Comparison of ENCODE assay signal across 8 mouse cellular contexts in genomic region chr9:75719952-75720687, GRCm38 (mm10). TPM values are rescaled to one million over a fixed set of nuclear protein-coding genes. Genes with fewer than 3 reads are reported as not detected.
DNase-seq lines count a peak whose midpoint lies in the region; ATAC-seq and TF ChIP-seq lines count a peak whose summit lies in the region.

No protein-coding gene starts in this region.

- no peak overlapping the region for H3K4me3 ChIP-seq in cortical plate, adult 2 months (ENCODE audit: insufficient read depth, low read length)
- no peak overlapping the region for H3K4me3 ChIP-seq in limb, embryonic 13.5 days
- no peak overlapping the region for H3K4me3 ChIP-seq in testis, adult 2 months (ENCODE audit: control insufficient read depth, low read depth, low read length)

- no peaks in the 10 kb centered on the region for H3K36me3 ChIP-seq in limb, embryonic 13.5 days
- no peaks in the 10 kb centered on the region for H3K36me3 ChIP-seq in testis, adult 2 months (ENCODE audit: control insufficient read depth, insufficient read depth, low read length)

- 39% methylated on average over 11 of the region's 11 CpGs for WGBS in limb, embryonic 13.5 days

- peak; percentile 81 for ATAC-seq in limb, embryonic 13.5 days (ENCODE audit: low FRiP score, low read depth)

- H3K4me1 ChIP-seq in cortical plate, adult 2 months (ENCODE audit: control insufficient read depth, insufficient read depth, low read length), result no peaks in the 10 kb centered on the region
- H3K4me1 ChIP-seq in limb, embryonic 13.5 days, result no peaks in the 10 kb centered on the region
- no peaks in the 10 kb centered on the region for H3K4me1 ChIP-seq in testis, adult 2 months (ENCODE audit: control insufficient read depth, insufficient read depth, low read length)

- H3K9ac ChIP-seq in limb, embryonic 13.5 days, result no peak overlapping the region

- TF ChIP-seq POLR2A in cortical plate, adult 2 months (IDR thresholded peaks at IDR 0.05; ENCODE audit: extremely low read depth, insufficient read depth, low read length), result no peak
- TF ChIP-seq POLR2A in testis, adult 2 months (IDR thresholded peaks at IDR 0.05; ENCODE audit: control insufficient read depth, low read depth, low read length), result no peak

- H3K9me3 ChIP-seq in limb, embryonic 13.5 days, result no peaks in the 10 kb centered on the region

- no peaks in the 10 kb centered on the region for H3K27me3 ChIP-seq in limb, embryonic 13.5 days
- no peaks in the 10 kb centered on the region for H3K27me3 ChIP-seq in testis, adult 2 months (ENCODE audit: control insufficient read depth, insufficient read depth, low read length)

- peak; percentile 78 for TF ChIP-seq CTCF in cortical plate, adult 2 months (IDR thresholded peaks at IDR 0.05; ENCODE audit: extremely low read depth, insufficient read depth, low read length)
- TF ChIP-seq CTCF in testis, adult 2 months (IDR thresholded peaks at IDR 0.05; ENCODE audit: control insufficient read depth, insufficient read depth, insufficient replicate concordance, low read depth, low read length), result peak; percentile 91; the same call in 1 of the 2 replicates

- H3K27ac ChIP-seq in cortical plate, adult 2 months (ENCODE audit: insufficient read depth, low read length), result no peak overlapping the region
- peak overlapping the region; percentile 17; the same call in 1 of the 2 replicates for H3K27ac ChIP-seq in limb, embryonic 13.5 days
- H3K27ac ChIP-seq in testis, adult 2 months (ENCODE audit: control insufficient read depth, insufficient read depth, low read depth, low read length), result no peak overlapping the region

- no peak overlapping the region for H3K4me2 ChIP-seq in limb, embryonic 13.5 days (replicated peaks)

- DNase-seq in 3T3-L1 (ENCODE audit: low read depth, low spot score), result peak; percentile 86
- peak; percentile 41 to 77 for DNase-seq in adrenal gland, adult (ENCODE audit: inconsistent age in 2 of 2, low spot score in 1 of 2)
- peak; percentile 64 for DNase-seq in gastrocnemius, postnatal 10 days
- DNase-seq in kidney, adult 9 months, result peak; percentile 50
- DNase-seq in naive thymus-derived CD4-positive, alpha-beta T cell, adult 2 months (ENCODE audit: low read depth), result peak; percentile 62

RNA-seq across cellular contexts. Expression of gene Scg3, which starts 36.3 kb away (rescaled TPM):
- 241 and 253 TPM in 2 replicates for polyA plus RNA-seq in cortical plate, adult 2 months (2012; rRNA removed)
- 1 to 10 TPM; 2.6 to 2.7 TPM for total RNA-seq in gastrocnemius, postnatal 10 days (2021)
- polyA plus RNA-seq in limb, embryonic 13.5 days (2015; fragmentation: Nextera tagmentation; extraction: Ambion mirVana), result 0.57 and 0.84 TPM in 2 replicates
- 0.28 and 0.52 TPM in 2 replicates for polyA plus RNA-seq in testis, adult 2 months (2012; rRNA removed)

RNA-seq across cellular contexts. Expression of gene Bmp5, which starts 55.0 kb away (rescaled TPM):
- polyA plus RNA-seq in cortical plate, adult 2 months (2012; rRNA removed), result 0.95 and 1.4 TPM in 2 replicates
- 1 to 10 TPM; 3.8 to 5.3 TPM for total RNA-seq in gastrocnemius, postnatal 10 days (2021)
- 10.6 and 13.0 TPM in 2 replicates for polyA plus RNA-seq in limb, embryonic 13.5 days (2015; fragmentation: Nextera tagmentation; extraction: Ambion mirVana)
- polyA plus RNA-seq in testis, adult 2 months (2012; rRNA removed), result 0.20 and 0.27 TPM in 2 replicates

Comparison
In these comparisons a context has a peak if more than half of its experiments do, and no peak if none do; other contexts are left out.
1. RNA of gene Scg3, which starts 36.3 kb away (polyA plus RNA-seq): 241 to 253 TPM in cortical plate, adult 2 months; 0.57 to 0.84 TPM in limb, embryonic 13.5 days and 0.28 to 0.52 TPM in testis, adult 2 months; every median in the first group is over 100 times any median in the second.
2. Peak in every context shown above with its lines, with median percentiles within 50 percentile points of each other: DNase-seq.